Mouse (Mus musculus): ENCODE results near the gene Itga5. TPM values are rescaled to one million over a fixed set of nuclear protein-coding genes. Genes with fewer than 3 reads are reported as not detected.
"Not testable (repeated sequence)": the region's sequence is repeated elsewhere in the genome, so short reads cannot be mapped to it uniquely, and the experiment has no call there.

Gene Itga5
- 1 to 10 TPM; 1.3 to 2.2 TPM for polyA plus RNA-seq (2017; shearing (Covaris generic))

- ATAC-seq, result peak; percentile 25
These were observed at the start of gene Itga5 for GRCm38 (mm10) chr15:103366376-103367149. Gene Itga5, minus strand, starts transcription at chr15:103366763.

GRCm38 (mm10) chr15:103405586-103405985 lies 39.0 kb upstream of the Itga5 start:
- not testable (repeated sequence) for ATAC-seq

GRCm38 (mm10) chr15:103401361-103401760 lies 34.8 kb upstream of the Itga5 start:
- ATAC-seq, result no peak

- ATAC-seq, result no peak
These were observed 27.0 kb upstream of the Itga5 start for GRCm38 (mm10) chr15:103393577-103393976.

GRCm38 (mm10) chr15:103388556-103389145 lies 22.1 kb upstream of the Itga5 start:
- no peak for ATAC-seq

GRCm38 (mm10) chr15:103383771-103384488 lies 17.4 kb upstream of the Itga5 start:
- ATAC-seq, result no peak

- no peak for ATAC-seq
These were observed 16.3 kb upstream of the Itga5 start for GRCm38 (mm10) chr15:103382795-103383406.

- no peak for ATAC-seq
These were observed 15.5 kb upstream of the Itga5 start for GRCm38 (mm10) chr15:103382075-103382474.

- ATAC-seq, result no peak
These were observed 12.2 kb upstream of the Itga5 start for GRCm38 (mm10) chr15:103378665-103379356.

- no peak for ATAC-seq
These were observed 11.4 kb upstream of the Itga5 start for GRCm38 (mm10) chr15:103377752-103378664.

GRCm38 (mm10) chr15:103376837-103377269 lies 10.3 kb upstream of the Itga5 start:
- ATAC-seq, result no peak

- ATAC-seq, result no peak
These were observed 8.7 kb upstream of the Itga5 start for GRCm38 (mm10) chr15:103375112-103375800.

GRCm38 (mm10) chr15:103372461-103372860 lies 5.9 kb upstream of the Itga5 start:
- no peak for ATAC-seq

- no peak for ATAC-seq
These were observed 5.2 kb upstream of the Itga5 start for GRCm38 (mm10) chr15:103371741-103372140.

GRCm38 (mm10) chr15:103371208-103371607 lies 4.6 kb upstream of the Itga5 start:
- no peak for ATAC-seq

GRCm38 (mm10) chr15:103370462-103370861 lies 3.9 kb upstream of the Itga5 start:
- no peak for ATAC-seq

GRCm38 (mm10) chr15:103369123-103369522 lies 2.6 kb upstream of the Itga5 start:
- no peak for ATAC-seq

- no peak for ATAC-seq
These were observed 1.8 kb upstream of the Itga5 start for GRCm38 (mm10) chr15:103368179-103368940.

- ATAC-seq, result peak; percentile 72
These were observed 840 bp downstream of the Itga5 start for GRCm38 (mm10) chr15:103365471-103366375.

Data from activated CD4-positive, CD25-positive, alpha-beta regulatory T cell, adult 4 months (primary cell).